Comparison of ENCODE assay signal across 8 mouse cellular contexts in genomic region chr16:94659394-94659793, GRCm38 (mm10).
"Had no signal": no experiment of that assay in that cellular context is flagged by ENCODE, and none has a peak within 500 bp of the region (broad histone marks: within the 10 kb centered on the region; RNA-seq: fewer than 3 reads in every experiment).

No protein-coding gene starts in this region.

- DNase-seq: kidney, adult 8-10 months; kidney, postnatal 25 days; lung, adult 2 months; lung, postnatal 4 days; midbrain, embryonic 14.5 days; spleen, adult 18-20 months; thymus, adult 18-20 months; thymus, postnatal 25 days had no signal
